Mouse (Mus musculus) liver, embryonic 13.5 days (tissue): ENCODE results near the gene Gm17349. TPM values are rescaled to one million over a fixed set of nuclear protein-coding genes. Genes with fewer than 3 reads are reported as not detected.
A peak's percentile ranks its signal among the peaks of the same experiment; 100 is the strongest.
"Not testable (repeated sequence)": the region's sequence is repeated elsewhere in the genome, so short reads cannot be mapped to it uniquely, and the experiment has no call there.

ENCODE experiments used
- ATAC-seq: fragments of 200-750 bp; cut with Nextera tagmentation; 2 replicates; pipeline ENCODE4 v1.8.0; 2017; ENCODE audit warnings: low read depth, mild to moderate bottlenecking, moderate number of reproducible peaks, moderate library complexity
- DNase-seq: peaks from one replicate; pipeline ENCODE4 v3.0.0; 2022
- H3K27ac ChIP-seq: fragments of 300-500 bp; sonication (generic); 2 replicates; pipeline ENCODE4 v1.5.1; 2015; ENCODE audit warnings: moderate library complexity, mild to moderate bottlenecking, inconsistent platforms
- H3K27me3 ChIP-seq: fragments of 300-500 bp; sonication (generic); 2 replicates; pipeline ENCODE4 v1.6.1; 2015; ENCODE audit warnings: mild to moderate bottlenecking, inconsistent platforms
- H3K36me3 ChIP-seq: fragments of 300-500 bp; sonication (generic); 2 replicates; pipeline ENCODE4 v1.6.1; 2015; ENCODE audit warnings: mild to moderate bottlenecking, inconsistent platforms
- H3K4me1 ChIP-seq: fragments of 300-500 bp; sonication (generic); replicated peaks from 2 replicates; pipeline ENCODE4 v1.6.1; 2015; ENCODE audit warnings: inconsistent platforms
- H3K4me2 ChIP-seq: fragments of 300-500 bp; sonication (generic); 2 replicates; pipeline ENCODE4 v1.6.1; 2015; ENCODE audit warnings: inconsistent platforms, mild to moderate bottlenecking, moderate library complexity
- H3K4me3 ChIP-seq: fragments of 300-500 bp; sonication (generic); replicated peaks from 2 replicates; pipeline ENCODE4 v1.5.1; 2015; ENCODE audit warnings: mild to moderate bottlenecking, inconsistent platforms
- H3K9ac ChIP-seq: fragments of 300-500 bp; sonication (generic); 2 replicates; pipeline ENCODE4 v1.6.1; 2015; ENCODE audit warnings: mild to moderate bottlenecking, inconsistent platforms
- H3K9me3 ChIP-seq: fragments of 300-500 bp; sonication (generic); replicated peaks from 2 replicates; pipeline ENCODE4 v1.6.1; 2016; ENCODE audit warnings: inconsistent platforms
- WGBS: fragments of 180-500 bp; shearing (Covaris S2); methylation state at CpG from one replicate; pipeline ENCODE4 v1.1.7; 2015; ENCODE audit not compliant: insufficient replicate concordance; 5-methylcytosine and 5-hydroxymethylcytosine counted together
- polyA plus RNA-seq: library from polyadenylated mRNA; unstranded; fragments of >200 nt; fragmentation: Nextera tagmentation; extraction: Ambion mirVana; gene quantifications from 2 replicates; pipeline ENCODE4 v1.2.1, GENCODE M21; 2015

Gm17349 gene
- polyA plus RNA-seq, 1 experiment from 2014 or later, result not detected

DNA sequence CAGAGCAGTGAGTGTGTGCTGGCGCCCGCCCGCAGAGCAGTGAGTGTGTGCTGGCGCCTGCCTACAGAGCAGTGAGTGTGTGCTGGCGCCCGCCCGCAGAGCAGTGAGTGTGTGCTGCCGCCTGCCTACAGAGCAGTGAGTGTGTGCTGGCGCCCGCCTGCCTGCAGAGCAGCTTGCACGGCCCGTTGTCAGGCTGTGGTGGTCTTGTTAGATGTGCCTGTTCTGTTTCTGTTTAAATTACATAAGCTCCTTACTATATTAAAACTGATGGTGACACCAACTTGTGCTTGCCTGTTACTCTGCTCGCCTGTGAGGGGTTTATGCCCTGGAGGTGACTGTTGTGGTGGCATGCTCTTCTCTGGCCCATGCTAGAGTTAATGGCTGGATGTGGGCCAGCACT is 2.9 kb upstream of the Gm17349 start:
- Histone ChIP-seq H3K4me1 (peaks cover 36% of the 10 kb centered on the region), H3K9ac (no peak overlapping the region), H3K27ac (no peak overlapping the region), H3K27me3 (no peaks in the 10 kb centered on the region), H3K9me3 (no peaks in the 10 kb centered on the region), H3K36me3 (peaks cover 76% of the 10 kb centered on the region), H3K4me3 (no peak overlapping the region), H3K4me2 (no peak overlapping the region)
- DNase-seq (no peak), ATAC-seq (no peak)
- 91% methylated on average over 13 of the region's 13 CpGs for WGBS

DNA sequence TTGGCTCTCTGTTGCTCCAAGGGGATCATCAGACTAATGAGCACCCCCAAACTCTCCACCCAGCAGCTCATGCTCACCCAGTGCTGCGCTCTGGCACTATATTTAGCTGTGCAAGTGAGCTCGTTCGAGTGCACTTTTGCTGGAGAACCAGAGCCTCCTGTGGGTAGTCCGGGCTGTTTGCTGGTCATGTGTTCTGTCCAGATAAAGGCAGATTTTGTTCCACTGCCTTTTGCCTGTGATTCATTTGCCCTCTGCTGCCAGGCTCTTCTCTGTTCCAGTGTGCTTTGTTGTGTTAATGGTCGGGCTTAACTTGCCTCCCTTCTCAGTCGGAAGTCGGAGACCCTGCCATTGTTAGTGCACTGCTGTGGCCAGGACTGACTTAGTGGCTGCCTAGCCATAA is 409 bp downstream of the Gm17349 start:
- peaks cover 44% of the 10 kb centered on the region for H3K36me3 ChIP-seq
- ATAC-seq, result no peak
- H3K4me2 ChIP-seq, result no peak overlapping the region
- no peaks in the 10 kb centered on the region for H3K9me3 ChIP-seq
- 62% methylated on average over 7 of the region's 7 CpGs for WGBS
- H3K27me3 ChIP-seq, result no peaks in the 10 kb centered on the region
- H3K9ac ChIP-seq, result no peak overlapping the region
- no peak for DNase-seq
- peak overlapping the region; percentile 31; the same call in 1 of the 2 replicates for H3K27ac ChIP-seq
- H3K4me1 ChIP-seq, result peaks cover 43% of the 10 kb centered on the region
- no peak overlapping the region for H3K4me3 ChIP-seq

DNA sequence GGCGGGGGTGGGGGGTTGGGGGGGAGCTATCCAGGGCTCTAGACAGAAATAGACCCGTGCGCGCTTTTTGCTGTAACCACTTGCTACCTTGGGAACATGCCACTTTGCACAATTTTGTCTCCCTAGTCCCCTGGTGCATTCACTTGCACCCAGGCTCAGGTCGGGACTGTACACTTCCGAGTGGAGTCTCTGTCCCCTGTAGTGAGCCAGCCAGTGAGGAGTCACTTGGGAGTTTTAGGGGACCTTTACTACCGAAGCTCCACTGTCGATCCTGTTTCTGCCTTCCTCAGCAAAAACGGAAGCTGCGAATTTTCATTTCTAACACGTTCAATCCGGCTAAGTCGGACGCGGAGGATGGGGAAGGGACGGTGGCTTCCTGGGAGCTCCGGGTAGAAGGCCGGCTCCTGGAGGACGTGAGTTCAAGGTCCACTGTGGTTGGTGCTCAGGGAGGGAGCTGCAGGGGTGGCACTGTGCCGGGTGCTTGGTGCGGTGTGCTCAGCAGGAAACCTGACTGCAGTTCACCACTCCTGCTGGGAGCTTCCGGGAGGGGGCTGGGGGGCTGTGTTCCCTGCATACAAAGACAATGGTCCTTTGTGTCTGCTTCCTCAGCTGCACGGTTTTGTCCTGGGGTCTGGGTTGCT is 1.1 kb downstream of the Gm17349 start:
- H3K4me1 ChIP-seq, result peaks cover 43% of the 10 kb centered on the region
- H3K9ac ChIP-seq, result no peak overlapping the region

DNA sequence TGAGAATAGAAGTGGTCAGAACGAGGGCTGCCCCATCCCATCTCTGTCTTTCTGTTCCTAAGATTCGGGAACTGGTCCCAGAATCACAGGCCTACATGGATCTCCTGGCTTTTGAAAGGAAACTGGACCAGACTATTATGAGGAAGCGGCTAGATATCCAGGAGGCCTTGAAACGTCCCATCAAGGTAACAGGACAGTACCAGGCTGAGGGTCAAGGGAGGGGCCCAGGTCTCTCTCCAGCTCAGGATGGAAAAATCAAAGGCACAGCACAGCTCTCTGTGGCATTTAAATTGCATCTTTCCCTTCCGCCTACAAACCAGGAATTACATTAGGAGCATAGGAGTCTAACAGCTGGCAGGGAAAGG is 1.6 kb downstream of the Gm17349 start:
- no peak overlapping the region for H3K9ac ChIP-seq
- H3K27me3 ChIP-seq, result no peaks in the 10 kb centered on the region
- peaks cover 47% of the 10 kb centered on the region for H3K4me1 ChIP-seq
- no peak overlapping the region for H3K27ac ChIP-seq
- WGBS, result 79% methylated on average over 5 of the region's 5 CpGs
- ATAC-seq (no peak), DNase-seq (no peak)
- no peak overlapping the region for H3K4me3 ChIP-seq
- peaks cover 32% of the 10 kb centered on the region for H3K36me3 ChIP-seq
- no peak overlapping the region for H3K4me2 ChIP-seq
- no peaks in the 10 kb centered on the region for H3K9me3 ChIP-seq

More for the DNA sequence above, 1.1 kb downstream of the Gm17349 start:
- H3K36me3 ChIP-seq, result peaks cover 37% of the 10 kb centered on the region
- DNase-seq (no peak), ATAC-seq (no peak)
- H3K9me3 ChIP-seq, result no peaks in the 10 kb centered on the region
- no peaks in the 10 kb centered on the region for H3K27me3 ChIP-seq
- 61% methylated on average over 23 of the region's 23 CpGs for WGBS
- H3K4me2 ChIP-seq, result 0 out of 2 replicates have a peak overlapping the region, but pooled peaks have one; percentile 12
- H3K27ac ChIP-seq, result no peak overlapping the region
- H3K4me3 ChIP-seq, result no peak overlapping the region

DNA sequence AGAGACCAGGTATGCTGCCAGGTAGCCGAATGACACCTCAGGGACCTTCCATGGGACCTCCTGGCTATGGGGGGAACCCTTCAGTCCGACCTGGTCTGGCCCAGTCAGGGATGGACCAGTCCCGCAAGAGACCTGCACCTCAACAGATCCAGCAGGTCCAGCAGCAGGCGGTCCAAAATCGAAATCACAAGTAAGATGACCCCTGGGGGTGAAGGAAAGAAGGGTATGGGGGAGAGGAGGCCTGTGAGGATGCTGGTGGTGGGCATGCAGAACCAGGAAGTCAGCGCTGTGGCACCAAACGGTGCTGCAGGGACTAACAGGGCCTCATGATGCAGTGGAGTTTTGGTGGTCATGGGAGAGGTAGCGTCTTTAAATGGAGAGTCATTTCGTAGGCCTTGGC is 2.2 kb downstream of the Gm17349 start:
- H3K4me2 ChIP-seq, result peak overlapping the region; percentile 72
- ATAC-seq (no peak), DNase-seq (no peak)
- H3K27ac ChIP-seq, result peak overlapping the region; percentile 92; the same call in 1 of the 2 replicates
- peaks cover 50% of the 10 kb centered on the region for H3K4me1 ChIP-seq
- H3K4me3 ChIP-seq, result peak overlapping the region; percentile 90
- peak overlapping the region; percentile 95 for H3K9ac ChIP-seq
- peaks cover 26% of the 10 kb centered on the region for H3K36me3 ChIP-seq
- WGBS, result 76% methylated on average over 9 of the region's 9 CpGs
- H3K27me3 ChIP-seq, result no peaks in the 10 kb centered on the region
- no peaks in the 10 kb centered on the region for H3K9me3 ChIP-seq

DNA sequence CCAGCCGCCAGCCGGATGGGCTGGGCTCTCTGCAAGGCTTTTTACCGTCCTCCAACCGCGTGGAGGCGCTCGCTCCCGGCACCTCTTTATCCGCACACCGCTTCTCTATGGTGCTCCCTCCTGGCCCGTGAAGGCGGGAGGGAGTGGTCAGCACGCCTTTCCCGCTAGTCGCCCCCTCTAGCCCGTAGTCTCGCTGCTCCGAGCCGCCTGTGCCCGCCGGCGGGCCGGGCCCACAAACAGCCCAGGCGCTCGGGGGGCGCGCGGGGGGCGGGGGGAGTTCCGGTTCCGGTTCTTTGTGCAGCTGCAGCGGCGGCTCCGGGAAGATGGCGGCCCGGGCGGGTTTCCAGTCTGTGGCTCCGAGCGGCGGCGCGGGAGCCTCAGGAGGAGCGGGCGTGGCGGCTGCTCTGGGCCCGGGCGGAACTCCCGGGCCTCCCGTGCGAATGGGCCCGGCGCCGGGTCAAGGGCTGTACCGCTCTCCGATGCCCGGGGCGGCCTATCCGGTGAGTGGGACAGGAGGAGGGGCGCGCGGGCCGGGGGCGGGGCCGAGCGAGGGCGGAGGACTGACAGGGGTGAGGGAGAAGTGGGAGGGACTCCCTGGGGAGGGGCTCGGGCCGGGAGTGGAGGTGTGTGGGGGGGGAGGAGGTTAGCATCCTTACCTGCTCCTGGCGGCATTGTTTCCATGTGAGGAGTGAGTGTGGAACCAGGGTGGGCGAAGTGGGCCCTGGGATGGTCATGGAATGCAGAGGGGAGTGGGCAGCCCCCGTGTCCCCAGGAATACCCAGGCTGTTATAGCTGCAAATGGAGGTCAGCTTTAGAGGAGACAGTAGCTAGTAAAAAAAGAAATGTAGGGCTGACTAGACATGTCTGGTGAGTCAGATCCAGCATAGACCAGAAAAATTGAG is 3.0 kb downstream of the Gm17349 start, which contains the start of gene Smarcd1:
Gene Smarcd1, plus strand, starts transcription at position 131 of the 902 bp plus-strand sequence.
- ATAC-seq, result peak; percentile 90
- peak within 1 kb of the TSS; percentile 95 for H3K9ac ChIP-seq
- peak within 1 kb of the TSS; percentile 92 for H3K27ac ChIP-seq
- WGBS, result under 1% methylated on average over 70 of the region's 71 CpGs
- DNase-seq, result peak; percentile 89
- peaks cover 50% of the 10 kb centered on the region for H3K4me1 ChIP-seq
- H3K4me2 ChIP-seq, result peak within 1 kb of the TSS; percentile 72
- H3K9me3 ChIP-seq, result no peaks in the 10 kb centered on the region
- H3K4me3 ChIP-seq, result peak within 1 kb of the TSS; percentile 90
- H3K27me3 ChIP-seq, result peaks cover 5% of the 10 kb centered on the region
- peaks cover 18% of the 10 kb centered on the region for H3K36me3 ChIP-seq

DNA sequence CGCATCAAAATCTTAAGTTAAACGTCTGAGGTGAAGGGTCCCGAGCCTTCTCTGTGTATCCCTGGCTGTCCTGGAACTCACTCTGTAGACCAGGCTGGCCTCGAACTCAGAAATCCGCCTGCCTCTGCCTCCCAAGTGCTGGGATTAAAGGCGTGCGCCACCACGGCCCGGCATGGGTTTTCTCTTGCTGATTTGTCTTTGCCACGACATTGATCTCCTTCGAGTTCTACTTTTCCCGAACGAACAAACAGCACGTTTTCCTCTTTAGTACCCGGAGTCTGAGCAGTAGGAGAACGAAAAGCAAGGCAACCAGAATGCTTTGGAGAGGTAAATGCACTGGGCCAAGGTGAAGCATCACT is 3.7 kb downstream of the Gm17349 start:
- peaks cover 50% of the 10 kb centered on the region for H3K4me1 ChIP-seq
- H3K9me3 ChIP-seq, H3K27ac ChIP-seq, DNase-seq, ATAC-seq: not testable (repeated sequence)
- peaks cover 12% of the 10 kb centered on the region for H3K27me3 ChIP-seq
- WGBS, result 33% methylated on average over 16 of the region's 16 CpGs
- H3K4me3 ChIP-seq, result peak overlapping the region; percentile 90
- H3K36me3 ChIP-seq, result peaks cover 12% of the 10 kb centered on the region
- peak overlapping the region; percentile 95 for H3K9ac ChIP-seq
- H3K4me2 ChIP-seq, result peak overlapping the region; percentile 72

DNA sequence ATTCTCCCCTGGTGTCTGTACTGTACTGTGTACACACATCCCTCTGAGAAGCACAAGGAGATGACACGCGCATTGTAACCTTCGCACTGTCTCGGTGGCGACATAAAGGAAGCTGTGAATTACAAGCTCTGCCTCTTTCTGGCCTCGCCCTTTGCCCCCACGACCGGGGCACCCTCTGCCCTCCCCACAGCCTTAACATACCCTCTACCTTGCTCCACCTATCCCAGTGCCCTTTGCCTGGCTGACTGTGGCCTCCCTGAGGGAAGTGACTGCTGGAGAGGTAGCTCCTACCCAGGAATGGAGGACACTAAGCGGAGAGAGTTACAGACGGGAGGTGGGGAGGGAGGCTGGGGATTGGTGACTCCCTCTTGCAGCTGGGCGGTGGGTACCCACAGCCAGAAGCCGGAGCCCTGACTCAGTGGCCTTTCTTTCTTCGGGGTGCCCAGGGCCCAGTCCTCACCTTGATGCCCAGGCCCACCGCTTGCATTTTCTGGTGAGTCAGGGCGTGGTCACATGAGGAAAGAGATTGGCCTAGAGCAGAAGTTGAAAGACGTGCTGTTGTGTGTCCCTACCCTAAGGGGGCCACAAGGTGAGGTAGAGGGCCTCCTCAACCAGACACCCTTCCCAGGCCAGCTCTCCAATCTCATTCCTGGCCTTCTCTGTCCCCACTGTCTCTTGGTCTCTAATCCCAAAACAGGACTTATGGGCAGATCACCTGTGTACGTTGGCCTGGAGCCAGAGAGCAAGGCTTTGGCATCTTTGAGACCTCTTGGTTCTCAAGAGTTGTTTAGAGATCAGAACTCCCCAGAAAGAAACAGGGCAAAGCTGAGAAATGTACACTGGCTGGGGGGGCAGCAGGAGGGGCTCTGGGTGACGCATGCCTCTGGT is 4.8 kb downstream of the Gm17349 start:
- Histone ChIP-seq H3K9ac (no peak overlapping the region), H3K4me2 (no peak overlapping the region), H3K4me1 (peaks cover 50% of the 10 kb centered on the region), H3K4me3 (no peak overlapping the region), H3K36me3 (peaks cover 7% of the 10 kb centered on the region), H3K9me3 (no peaks in the 10 kb centered on the region), H3K27ac (no peak overlapping the region), H3K27me3 (peaks cover 17% of the 10 kb centered on the region)
- DNase-seq (no peak), ATAC-seq (no peak)
- 74% methylated on average over 18 of the region's 18 CpGs for WGBS

DNA sequence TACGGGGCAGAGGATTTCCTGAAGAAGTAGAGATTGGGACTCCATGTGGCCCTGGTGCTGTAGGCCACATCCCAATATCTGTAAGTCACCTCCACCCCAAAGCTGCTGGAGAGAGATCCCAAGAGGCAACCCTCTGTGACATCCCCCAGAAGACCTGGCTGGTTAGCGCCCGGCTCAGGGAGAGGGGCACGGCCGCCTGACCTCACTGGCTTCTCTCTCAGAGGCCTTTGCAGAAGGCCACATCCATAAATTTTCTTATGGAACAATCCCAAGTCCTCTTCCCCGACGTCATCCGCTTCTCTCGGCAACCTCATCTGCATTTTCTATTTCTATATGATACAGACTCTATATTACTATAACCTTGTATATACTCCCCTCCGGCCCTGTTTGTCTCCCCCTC is 5.6 kb downstream of the Gm17349 start:
- Histone ChIP-seq H3K9me3 (no peaks in the 10 kb centered on the region), H3K27me3 (peaks cover 21% of the 10 kb centered on the region), H3K4me1 (peaks cover 47% of the 10 kb centered on the region), H3K9ac (no peak overlapping the region), H3K36me3 (peaks cover 7% of the 10 kb centered on the region), H3K4me3 (no peak overlapping the region), H3K4me2 (no peak overlapping the region), H3K27ac (no peak overlapping the region)
- DNase-seq, result no peak
- WGBS, result 84% methylated on average over 10 of the region's 10 CpGs
- no peak for ATAC-seq

DNA sequence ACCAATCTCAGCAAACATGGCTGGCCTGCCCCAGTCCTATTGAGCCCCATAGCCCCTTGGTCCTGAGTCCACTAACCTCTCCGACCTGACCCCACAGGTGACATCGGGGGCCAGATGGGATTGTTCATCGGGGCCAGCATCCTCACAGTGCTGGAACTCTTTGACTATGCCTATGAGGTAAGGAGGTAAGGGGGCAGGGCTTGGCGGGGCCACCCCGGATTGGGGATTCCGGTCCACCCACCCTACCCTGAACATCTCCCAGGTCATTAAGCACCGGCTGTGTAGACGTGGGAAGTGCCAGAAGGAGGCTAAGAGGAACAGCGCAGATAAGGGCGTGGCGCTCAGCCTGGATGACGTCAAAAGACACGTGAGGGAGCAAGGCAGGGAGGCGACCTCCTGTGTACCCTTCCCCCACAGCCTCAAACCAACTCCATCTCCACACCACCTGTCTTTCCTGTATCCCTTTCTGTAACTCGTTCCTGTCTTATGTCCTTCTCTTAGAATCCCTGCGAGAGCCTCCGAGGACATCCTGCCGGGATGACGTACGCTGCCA is 6.7 kb downstream of the Gm17349 start:
- no peak overlapping the region for H3K4me3 ChIP-seq
- DNase-seq, result no peak
- 32% methylated on average over 20 of the region's 20 CpGs for WGBS
- no peak overlapping the region for H3K9ac ChIP-seq
- peaks cover 37% of the 10 kb centered on the region for H3K4me1 ChIP-seq
- no peaks in the 10 kb centered on the region for H3K36me3 ChIP-seq
- no peak for ATAC-seq
- peaks cover 28% of the 10 kb centered on the region for H3K27me3 ChIP-seq
- no peak overlapping the region for H3K4me2 ChIP-seq
- H3K27ac ChIP-seq, result no peak overlapping the region
- no peaks in the 10 kb centered on the region for H3K9me3 ChIP-seq

DNA sequence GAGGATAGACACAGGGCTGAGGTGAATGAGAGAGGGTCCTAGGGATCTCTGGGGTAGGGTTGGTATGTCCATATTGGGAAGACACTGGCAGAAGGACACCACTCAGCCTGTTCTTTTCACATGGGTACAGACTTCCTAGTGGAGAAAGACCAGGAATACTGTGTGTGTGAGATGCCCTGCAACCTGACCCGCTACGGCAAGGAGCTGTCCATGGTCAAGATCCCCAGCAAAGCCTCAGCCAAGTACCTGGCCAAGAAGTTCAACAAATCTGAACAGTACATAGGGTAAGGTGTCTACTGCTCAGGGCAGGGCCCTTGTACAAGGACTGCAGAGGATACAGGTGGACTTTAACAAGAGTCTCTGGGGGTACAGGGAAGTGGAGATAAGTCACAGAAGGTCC is 8.0 kb downstream of the Gm17349 start:
- peaks cover 32% of the 10 kb centered on the region for H3K4me1 ChIP-seq
- H3K27ac ChIP-seq, result no peak overlapping the region
- no peaks in the 10 kb centered on the region for H3K9me3 ChIP-seq
- DNase-seq (no peak), ATAC-seq (no peak)
- H3K9ac ChIP-seq, result no peak overlapping the region
- peaks cover 34% of the 10 kb centered on the region for H3K27me3 ChIP-seq
- WGBS, result 17% methylated on average over 2 of the region's 2 CpGs
- no peak overlapping the region for H3K4me3 ChIP-seq
- no peaks in the 10 kb centered on the region for H3K36me3 ChIP-seq
- no peak overlapping the region for H3K4me2 ChIP-seq
